Mouse (Mus musculus) CD8-positive naive resting alpha-beta T cell, adult 2 months (primary cell): Measurements from ENCODE around the gene Ttc29.

Experiments
- DNase-seq, 2 experiments: peaks; one replicate each; pipeline ENCODE4 v3.0.0; 2022; ENCODE audit warnings: low read depth in 2 of 2, low spot score in 2 of 2

Gene Ttc29

DNA sequence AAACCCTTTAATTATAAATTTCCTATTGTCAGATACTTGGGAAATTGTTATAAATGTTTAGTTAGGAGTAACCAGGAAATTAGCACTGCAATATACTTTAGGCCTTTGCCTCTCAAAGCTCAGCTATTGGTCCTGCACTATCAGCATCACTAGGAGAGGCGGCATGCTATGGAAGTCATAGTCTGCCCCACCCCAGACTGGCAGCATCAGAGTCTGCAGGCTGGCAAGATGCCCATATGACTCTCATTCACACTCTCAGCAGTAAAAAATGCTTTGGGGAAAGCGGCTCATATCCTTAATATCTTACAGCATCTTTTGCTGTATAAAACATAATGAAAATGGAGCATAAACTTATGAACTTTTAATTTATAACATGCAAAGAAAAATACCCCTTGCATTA lies 64.3 kb downstream of the Ttc29 start:
- DNase-seq, result no peak

DNA sequence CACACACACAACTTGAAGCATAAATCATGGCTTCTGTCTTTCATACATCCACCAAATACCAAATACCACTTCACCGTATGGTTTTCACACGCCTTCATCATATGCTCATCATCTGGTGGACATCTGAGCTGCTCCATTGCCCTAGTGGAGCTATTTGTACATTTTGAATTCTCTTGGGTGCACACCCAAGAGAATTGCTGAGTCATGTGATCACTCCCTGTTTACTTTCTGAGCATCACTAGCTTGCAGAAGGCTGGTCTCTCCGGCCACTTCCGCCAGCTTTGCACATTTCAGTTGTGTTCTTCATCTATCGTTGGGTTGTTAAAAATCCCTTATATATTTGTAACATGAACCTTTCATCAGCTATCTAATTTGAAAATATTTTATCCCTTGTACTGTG lies 65.5 kb downstream of the Ttc29 start:
- DNase-seq, result no peak

DNA sequence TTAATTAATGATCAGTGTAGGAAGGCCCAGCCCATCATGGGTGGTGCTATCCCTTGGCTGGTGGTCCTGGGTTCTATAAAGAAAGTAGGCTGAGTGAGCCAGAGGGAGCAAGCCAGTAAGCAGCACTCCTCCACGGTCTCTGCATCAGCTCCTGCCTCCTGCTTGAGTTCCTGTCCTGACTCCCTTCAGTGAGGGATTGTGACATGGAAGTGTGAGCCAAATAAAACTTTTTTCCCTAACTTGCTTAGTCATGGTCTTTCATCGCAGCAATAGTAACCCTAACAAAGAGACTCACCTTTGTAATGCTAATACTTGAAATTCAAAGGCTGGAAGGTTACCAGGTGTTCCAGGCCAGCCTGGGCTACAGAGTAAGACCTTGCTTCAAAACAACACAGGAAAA lies 71.7 kb downstream of the Ttc29 start:
- no peak for DNase-seq

DNA sequence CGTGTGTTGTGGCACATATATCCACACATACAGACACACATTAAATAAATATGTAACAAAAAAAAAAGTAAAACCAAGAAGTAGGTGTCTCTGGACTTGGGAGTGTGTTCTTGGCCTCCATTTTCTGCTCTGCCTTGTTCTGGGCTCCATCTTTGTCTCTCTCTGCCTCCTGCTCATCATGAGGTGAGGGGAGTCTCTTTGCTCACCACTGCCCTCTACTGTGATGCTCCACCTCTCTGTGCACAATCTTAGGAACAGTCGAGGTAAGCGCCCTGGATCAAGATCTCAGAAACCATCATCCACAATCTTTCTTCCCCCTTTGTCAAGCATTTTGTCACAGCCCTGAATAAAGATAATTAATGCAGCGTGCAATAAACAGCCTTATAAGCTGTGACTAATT lies 72.3 kb downstream of the Ttc29 start:
- DNase-seq, result no peak

DNA sequence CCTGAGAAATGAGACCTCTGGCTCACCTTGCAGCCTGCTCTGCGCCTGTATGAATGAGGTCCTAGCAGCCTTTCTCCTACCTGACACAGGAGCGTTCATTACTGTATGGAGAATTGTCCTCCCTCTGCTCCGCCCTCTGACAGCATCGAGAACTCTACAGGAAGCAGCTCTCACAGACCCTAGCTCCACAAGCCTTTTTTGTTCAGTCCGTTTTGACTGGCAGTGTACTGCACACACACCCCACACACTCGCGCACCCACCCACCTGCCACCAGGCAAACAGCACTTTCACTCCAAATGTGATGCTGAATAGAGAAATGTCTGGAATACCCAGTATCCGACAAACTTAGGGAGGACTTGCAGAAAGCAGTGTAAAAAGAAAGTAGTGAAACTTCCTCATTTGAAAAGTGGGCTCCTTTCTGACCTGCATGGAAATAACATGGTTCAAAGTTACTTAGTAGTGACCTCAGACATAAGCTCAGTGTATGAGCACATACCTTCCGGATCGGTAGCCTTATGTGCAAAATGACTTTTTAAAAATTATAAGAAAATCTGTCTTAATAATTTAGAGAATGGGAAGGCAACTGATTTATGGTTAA lies 76.4 kb downstream of the Ttc29 start:
- DNase-seq, result no peak

DNA sequence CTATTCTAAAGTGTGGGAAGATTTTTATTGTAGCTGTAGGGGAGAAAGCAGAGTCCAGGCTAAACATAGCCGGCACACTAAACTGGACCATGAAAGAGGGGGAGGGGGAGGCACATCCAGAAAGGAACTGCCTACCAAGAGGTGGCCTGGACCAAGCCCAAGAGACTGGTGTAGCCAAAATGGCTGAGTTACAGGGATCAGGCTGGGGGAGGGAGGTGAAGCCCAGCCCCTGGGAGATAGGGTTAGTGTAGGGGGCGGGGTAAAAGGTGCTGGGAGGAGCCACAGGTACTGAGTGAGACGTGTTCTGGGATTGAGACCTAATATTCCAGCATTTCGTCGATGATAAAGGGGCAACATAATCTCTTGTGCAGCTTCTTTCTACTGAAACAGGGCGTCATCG lies 77.2 kb downstream of the Ttc29 start:
- no peak for DNase-seq

DNA sequence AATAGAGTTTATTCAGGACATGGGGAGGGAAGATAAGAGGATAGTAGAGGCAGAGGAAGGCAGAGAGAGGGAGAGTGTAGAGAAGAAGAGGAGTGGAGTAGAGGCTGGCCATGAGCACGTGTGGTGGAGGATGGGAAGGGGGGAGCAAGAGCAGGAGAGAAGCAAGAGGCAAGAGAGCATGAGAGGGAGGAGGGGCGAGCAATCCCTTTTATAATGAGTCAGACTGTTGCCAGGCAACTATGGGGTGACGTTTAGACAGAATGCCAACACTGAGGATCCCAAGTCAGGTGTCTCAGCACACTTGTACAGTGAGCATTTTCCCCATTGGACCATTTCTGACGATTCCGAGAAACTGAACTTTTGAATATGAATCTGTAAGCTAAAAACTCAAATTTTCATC lies 82.4 kb downstream of the Ttc29 start:
- DNase-seq, result no peak

DNA sequence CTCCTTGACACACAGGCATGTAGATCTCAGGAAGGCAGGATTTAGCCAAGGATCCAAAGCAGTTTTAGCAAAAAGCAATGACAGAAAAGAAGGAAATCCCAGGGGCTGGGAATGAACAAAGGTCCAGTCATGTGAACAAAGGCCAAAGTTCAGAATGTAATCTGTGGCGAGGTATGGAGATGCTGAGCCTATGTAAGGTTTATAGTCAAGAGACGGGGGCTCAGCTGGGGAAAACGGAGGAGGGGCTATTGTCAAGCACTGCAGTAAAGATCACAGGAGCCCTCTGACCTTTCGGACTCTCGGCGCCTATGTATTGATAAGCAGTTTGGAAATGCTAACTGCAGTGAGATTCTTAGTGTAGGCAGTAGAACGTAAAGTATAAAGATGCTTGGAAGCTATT lies 90.5 kb downstream of the Ttc29 start:
- no peak for DNase-seq

DNA sequence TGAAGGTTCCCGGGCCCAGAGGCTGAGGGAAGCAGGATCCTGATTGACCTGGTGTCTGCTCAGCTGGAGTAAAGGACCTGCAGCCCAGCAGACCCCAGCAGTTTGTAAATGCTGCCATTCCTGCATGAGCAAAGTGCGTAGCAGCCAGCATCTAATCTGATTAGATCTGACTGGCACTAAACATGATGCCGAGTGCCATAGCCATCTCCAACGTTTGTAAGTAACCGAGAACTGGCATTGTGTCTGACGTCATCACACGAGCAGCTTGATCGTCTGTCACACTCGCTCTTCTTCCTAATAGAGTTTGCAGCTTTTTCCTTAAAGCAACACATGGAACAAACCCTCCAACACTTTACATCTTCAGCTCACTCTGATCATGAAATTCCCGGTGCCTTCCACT lies 93.5 kb downstream of the Ttc29 start:
- DNase-seq, result no peak

DNA sequence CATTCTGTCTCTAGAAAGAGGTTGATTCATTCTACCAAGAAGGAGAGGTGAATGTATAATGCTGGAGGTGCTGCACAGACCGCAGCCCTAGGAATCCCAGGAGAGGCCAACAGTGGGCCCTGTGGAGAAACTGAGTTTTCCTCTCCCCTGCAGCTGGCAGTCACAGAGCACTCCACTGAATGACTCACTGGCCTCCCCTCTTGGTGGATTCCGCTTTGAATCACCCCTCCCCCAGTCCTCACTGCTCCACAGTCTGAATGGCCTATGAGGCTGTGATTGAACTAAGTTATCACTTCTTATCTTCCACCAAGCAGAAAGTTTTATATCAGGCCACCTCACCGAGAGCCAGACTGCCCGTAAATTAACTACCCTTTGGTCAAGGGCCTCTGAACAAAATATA lies 94.0 kb downstream of the Ttc29 start:
- no peak for DNase-seq

DNA sequence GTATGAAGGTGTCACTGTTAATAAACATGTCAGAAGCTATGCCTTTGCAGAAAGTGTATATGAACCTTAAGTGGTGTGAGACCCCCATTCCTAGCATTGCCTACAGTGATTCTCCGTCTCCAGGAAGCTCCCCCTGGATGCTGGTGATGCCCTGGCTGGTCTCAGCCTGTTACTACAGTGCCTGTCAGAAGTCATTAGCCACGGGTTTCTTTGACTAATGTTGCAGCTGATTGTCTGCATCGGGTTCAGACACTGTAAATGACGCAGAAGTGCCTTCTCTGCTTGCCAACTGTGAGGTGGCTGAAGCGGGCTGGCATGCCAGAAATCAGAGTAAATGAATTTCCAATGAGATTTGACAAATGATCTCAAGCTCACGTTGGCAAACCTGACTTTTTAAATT lies 96.4 kb downstream of the Ttc29 start:
- no peak for DNase-seq

DNA sequence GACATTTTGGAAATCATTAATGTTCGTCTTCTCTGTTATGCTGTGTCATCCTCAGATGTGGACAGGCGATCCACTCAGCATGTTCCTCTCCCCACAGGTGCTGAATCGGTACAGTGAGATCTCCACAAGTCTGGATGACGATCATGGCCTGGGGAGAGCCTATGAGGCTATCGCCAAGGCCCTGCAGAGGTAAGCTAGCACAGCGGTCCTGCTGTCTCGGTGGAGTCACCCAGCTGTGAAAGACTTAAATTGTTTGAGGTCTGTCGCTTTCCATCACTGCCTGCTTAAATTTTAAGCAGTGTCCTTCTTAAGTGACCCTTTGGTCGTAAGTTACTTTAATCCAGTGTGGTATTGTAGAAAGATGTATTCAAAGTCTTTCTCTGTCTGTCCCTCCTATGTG lies 102.5 kb downstream of the Ttc29 start:
- DNase-seq, result no peak

DNA sequence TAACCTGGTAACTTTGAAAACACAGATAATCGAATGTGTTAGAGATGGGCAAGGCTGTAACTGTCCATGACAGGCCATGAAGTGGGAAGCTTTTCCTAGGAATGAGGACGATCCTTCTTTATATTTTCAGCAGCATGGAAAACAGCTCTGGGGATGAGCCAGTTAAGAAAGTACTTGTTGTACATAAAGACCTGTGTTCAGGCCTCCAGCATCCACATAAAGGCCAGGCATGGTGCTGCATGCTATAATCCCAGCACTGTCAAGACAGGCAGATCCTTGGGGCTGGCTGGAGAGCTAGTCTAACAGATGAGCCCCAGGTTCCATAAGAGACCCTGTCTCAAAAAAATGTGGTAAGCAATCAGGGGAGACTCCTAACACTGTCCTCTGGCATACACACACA lies 104.6 kb downstream of the Ttc29 start:
- DNase-seq, result no peak

DNA sequence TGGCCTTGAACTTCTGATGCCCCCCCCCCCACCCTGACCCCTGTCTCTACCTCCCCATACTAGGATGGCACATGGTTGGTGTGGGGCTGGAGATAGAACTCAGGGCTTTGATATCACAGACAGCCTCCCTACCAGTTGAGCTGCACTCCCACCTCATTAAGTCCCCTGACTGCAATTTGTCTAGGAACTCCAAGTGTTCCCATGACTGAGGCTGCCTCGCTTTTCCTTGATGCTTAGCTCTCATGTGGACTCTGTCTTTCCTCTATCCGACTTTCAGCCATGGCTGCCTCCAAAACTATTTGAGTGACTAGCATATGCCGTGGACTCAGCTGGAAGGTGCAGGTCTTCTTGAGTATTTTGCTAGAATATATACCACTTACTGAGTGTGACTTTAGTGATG lies 110.3 kb downstream of the Ttc29 start:
- no peak for DNase-seq

DNA sequence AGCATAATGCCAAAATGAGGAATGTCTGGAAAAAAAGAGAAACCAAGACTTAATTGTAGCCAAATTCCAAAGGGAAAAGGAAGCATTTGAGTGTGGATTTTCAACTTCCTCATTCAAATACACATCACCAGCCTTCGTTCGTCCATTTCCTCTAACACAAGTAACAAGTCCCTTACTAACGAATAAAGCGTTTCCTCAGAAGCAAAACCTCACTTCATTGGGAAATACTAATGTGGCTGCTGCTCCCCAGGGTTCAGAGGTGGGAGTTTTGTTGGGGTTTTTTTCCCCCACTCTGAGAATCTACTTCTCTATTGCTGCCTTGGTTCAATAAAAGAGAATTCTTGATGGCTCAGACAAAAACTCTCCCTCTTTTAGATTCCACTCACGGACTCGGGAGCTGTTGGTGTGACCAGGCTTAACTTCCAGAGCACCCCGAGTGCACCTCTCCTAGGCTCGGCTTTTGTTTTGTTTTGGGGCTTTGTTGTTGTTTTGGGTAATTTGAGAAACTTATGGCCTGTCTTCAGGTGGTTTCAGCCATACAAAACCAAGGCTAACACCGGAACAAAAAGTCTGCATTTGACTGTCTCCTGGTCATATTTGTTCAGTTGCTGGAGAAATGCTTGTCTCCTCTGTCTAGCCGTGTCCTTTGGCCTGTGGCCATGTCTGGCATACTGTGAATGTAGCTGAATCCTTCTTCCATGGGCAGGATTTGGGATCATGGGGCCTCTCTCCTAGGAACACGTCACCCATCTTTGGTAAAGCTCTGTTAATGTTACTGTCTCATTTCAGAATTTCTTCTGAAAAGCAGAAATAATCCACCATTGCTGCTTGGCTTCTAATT lies 127.8 kb downstream of the Ttc29 start:
- no peak for DNase-seq

DNA sequence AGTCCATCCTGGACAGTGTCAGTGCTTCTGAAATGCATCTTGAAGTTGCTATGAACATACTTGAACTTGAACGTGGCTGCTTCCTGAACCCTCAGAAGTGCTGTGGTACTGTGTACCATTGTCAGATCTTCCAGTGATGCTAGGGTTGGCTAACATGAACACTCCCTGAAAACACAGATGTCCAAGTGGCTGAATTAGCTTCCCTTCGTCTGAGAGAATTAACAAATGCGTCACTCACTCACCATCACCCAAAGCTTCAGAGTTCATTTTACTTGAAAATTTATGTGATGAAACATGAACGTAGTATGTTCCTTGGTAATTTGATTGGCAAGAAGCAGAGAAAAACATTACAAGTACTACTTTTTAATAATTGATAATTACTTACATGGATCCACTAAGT lies 129.1 kb downstream of the Ttc29 start:
- no peak for DNase-seq

DNA sequence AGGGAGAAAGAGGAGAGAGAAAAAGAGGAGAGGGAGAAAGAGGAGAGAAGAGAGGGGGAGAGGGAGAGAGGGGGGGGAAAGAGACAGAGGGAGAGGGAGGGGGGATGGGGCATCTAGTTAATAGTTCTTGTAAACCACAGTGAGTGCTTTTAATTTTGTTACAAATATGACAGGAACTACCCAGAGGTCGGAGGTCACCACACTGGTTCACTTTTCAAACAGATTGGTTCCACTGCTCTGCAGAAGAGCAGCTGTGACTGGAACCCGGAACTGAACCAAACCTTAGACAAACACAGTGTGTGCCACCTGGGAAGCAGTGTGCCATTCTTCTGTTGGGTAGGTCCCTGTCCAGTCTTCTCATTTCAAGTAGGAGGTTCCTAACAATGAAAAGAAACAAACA lies 130.9 kb downstream of the Ttc29 start:
- no peak for DNase-seq

DNA sequence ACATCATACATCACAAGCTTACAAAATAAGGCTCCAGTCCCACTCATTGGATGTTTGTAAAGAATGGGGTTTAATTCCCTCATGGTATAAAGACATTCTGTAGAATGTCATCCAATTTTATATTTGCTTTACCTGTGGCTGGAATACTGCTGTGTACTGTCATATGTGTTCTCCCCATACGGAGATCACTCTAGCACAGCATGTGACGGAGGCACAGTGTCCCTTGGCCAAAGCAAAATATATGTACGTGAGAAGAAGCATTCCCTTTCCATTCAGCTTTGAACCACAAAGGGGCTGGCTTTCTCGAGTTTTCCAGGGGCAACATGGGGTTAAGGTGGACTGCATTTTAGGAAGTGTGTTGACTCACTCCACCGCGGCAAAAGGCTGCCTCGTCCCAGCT lies 132.6 kb downstream of the Ttc29 start:
- DNase-seq, result no peak

DNA sequence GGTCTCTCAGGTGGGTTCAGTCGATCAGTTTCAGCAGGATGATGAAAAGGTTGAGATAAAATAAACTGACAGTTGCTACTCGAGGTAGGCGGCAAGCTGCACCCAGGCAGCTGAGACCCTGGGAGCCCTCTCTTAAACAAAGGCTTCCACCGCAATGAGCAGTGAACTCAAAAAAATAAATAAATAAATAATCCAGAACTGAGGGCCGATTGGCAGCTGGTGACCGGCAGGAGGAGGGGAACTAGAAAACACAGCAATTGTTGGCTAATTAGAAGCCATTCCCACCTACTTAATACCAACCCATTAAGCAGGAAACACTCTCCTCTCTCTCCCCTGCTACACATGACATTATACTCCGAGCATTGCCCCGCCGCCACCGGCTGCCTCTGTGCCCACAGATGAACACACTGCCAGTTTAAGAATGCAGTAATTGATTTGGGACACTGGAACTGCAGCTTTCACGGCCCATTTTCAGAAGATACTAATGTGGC lies 133.1 kb downstream of the Ttc29 start:
- DNase-seq, result no peak

DNA sequence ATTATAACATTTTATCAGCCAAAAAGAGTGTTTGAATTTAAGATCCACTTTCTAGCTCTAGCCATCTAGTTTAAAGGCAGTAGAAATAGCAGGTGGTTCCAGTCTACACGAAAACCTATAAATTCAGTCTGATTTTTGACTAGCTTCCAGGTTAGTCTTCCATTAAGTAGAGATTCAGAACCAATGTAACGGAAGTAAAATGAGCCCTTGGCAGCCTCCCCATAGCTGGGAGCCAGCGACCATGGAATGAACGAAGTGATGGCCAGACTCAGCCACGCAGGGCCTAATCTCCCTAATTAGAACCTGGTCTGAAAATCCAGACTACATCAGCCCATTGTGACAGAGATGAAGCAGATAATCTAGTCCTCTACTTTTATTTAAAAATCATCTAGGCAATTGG lies 140.8 kb downstream of the Ttc29 start:
- DNase-seq, result no peak

DNA sequence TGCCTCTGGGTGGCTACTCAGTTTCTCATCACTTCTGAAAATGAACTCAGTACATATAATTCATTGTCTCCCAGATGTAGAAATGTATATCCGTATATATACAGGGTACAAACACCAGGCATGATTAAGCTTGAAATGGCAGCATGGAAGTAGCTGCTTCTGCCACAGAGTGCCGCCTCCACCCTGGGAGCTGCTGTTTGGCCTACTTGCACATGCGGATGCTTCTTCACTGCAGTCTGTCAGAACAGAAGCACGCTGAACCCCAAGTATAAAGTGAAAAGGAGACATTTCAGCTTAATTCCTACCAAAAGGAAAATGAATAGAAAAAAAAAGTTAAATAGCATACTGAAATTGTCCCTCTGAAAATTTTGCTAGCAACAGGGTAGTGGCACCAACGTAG lies 141.7 kb downstream of the Ttc29 start:
- DNase-seq, result no peak

DNA sequence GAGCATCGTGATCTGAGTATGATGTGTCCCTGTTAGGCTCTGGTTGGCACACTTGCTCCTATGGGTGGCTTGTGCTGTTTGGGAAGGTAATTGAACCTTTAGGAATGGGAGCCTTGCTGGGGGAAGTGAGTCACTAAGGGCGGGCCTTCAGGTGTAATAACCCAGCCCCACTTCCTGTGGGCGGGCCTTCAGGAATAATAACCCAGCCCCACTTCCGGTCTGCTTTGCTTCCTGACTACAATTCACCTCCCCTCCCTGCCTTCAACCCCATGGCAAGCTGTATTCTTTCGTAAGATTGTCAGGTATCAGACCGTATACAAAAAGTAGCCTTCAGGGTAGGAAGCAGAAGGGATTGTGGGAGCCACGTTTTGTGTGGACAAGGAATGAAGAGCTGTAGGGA lies 177.7 kb downstream of the Ttc29 start:
- no peak for DNase-seq

DNA sequence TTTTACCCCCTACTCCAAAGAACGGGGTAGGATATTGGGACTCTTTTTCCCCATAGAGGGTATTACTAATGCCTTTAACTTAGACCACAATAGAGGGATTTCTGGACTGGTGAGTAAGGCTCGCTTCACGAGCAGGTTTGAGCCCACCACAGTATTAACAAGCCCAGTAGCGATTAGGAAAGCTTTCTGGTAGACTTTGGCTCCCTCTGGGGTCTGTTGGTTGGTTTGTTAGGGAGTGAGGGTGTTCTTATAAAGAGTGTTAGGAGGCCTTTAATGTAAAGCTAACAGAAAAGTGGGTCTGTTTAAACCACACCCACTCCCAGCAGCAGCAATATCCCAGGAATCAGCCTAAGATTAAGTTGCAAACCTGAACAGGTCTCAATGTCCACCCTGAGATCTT lies 206.2 kb downstream of the Ttc29 start:
- no peak for DNase-seq
